Mouse (Mus musculus): ENCODE measurements around the gene H2afv. TPM values are rescaled to one million over a fixed set of nuclear protein-coding genes. Genes with fewer than 3 reads are reported as not detected.
A peak's percentile ranks its signal among the peaks of the same experiment; 100 is the strongest.

The H2afv gene
- polyA plus RNA-seq, 2 experiments: 273 to 548 TPM

DNA sequence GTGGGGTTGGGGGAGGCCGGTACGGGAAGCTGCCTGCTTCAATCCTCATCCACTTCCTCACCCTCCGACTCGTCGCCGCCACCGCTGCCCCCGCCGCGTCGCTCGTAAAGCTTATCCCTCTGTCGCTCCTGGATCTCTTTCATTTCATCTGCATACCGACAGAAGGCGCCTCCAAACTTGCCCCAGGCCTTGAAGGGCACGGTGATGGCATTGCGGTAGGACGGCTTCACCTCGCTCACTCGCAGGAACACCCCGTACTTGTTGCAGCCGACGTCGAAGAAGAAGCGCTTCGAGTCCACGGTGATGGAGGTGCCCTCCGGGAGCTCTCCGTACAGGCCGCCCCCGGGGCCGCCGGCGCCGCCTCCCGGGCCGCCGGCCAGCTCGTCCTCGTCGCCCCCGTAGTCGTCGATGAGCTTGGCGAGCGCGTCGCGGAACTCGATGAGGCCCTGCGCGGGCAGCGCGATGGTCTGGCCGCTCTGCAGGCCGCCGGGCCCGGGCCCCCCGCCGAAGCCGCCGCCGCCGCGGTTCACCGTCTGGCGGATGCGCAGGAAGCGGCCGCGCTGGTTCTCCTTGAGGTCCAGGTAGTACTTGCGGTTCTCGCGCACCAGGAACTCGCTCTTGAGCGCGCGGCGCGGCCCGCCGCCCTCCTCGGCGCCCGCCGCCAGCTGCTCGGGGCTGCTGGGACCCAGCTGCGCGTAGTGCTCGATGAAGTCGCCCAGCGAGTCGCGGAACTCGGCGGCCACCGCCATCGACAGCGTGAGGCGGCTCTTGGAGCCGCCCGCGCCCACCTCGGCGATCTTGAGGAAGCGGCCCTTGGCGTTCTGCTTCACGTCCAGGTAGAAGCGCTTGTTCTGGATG, 30.9 kb upstream of the H2afv start:
- H3K9me3 ChIP-seq (ENCODE audit: control insufficient read depth, low read length): no peaks in the 10 kb centered on the region
- no peak for DNase-seq (ENCODE audit: low spot score)
- peaks cover 34% of the 10 kb centered on the region for H3K4me1 ChIP-seq (ENCODE audit: control insufficient read depth, insufficient read depth, low read length)
- no peak for TF ChIP-seq POLR2A (IDR thresholded peaks at IDR 0.05; ENCODE audit: borderline replicate concordance, extremely low read depth, insufficient read depth, insufficient read length)
- peak overlapping the region; percentile 92 for H3K9ac ChIP-seq (ENCODE audit: low read depth, low read length, severe bottlenecking)
- ATAC-seq (ENCODE audit: low FRiP score, low read depth): no peak
- peaks cover 14% of the 10 kb centered on the region for H3K36me3 ChIP-seq (ENCODE audit: control insufficient read depth, insufficient read depth, low read length)
- peak overlapping the region; percentile 97 for H3K27ac ChIP-seq (replicated peaks; ENCODE audit: low read depth, low read length)
- under 1% methylated on average over 81 of the region's 109 CpGs for WGBS
- peak overlapping the region; percentile 91 for H3K4me3 ChIP-seq (replicated peaks; ENCODE audit: low read length)
- peak overlapping the region; percentile 85 for H3K4me2 ChIP-seq (replicated peaks; ENCODE audit: low read depth, low read length, severe bottlenecking)
- H3K27me3 ChIP-seq (ENCODE audit: control insufficient read depth, insufficient read depth, low read length): no peaks in the 10 kb centered on the region

DNA sequence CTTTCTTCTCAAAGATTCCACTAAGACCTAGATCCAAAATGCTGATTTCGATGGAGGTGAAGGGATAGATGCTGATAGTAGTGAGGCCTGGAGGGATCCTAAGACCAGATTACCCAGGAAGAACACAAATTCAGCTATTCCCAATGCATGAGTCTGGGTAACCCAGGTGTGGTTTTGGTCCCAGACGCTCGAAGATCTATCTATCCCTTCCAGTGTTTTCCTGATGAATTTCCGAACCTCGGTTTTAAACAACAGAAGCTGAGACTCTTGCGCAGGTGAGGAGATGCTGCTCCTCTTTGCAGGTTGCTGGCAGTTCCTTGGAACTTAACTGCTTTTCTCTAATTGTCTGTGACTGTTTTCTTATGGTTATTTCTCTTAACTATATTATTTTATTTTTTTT, 30.1 kb upstream of the H2afv start:
- ATAC-seq (ENCODE audit: low FRiP score, low read depth) (no peak), DNase-seq (ENCODE audit: low spot score) (no peak)
- no peaks in the 10 kb centered on the region for H3K27me3 ChIP-seq (ENCODE audit: control insufficient read depth, insufficient read depth, low read length)
- H3K36me3 ChIP-seq (ENCODE audit: control insufficient read depth, insufficient read depth, low read length): peaks cover 14% of the 10 kb centered on the region
- WGBS: 34% methylated on average over 6 of the region's 6 CpGs
- no peaks in the 10 kb centered on the region for H3K9me3 ChIP-seq (ENCODE audit: control insufficient read depth, low read length)
- H3K4me2 ChIP-seq (replicated peaks; ENCODE audit: low read depth, low read length, severe bottlenecking): peak overlapping the region; percentile 85
- H3K27ac ChIP-seq (replicated peaks; ENCODE audit: low read depth, low read length): peak overlapping the region; percentile 97
- peaks cover 38% of the 10 kb centered on the region for H3K4me1 ChIP-seq (ENCODE audit: control insufficient read depth, insufficient read depth, low read length)
- peak overlapping the region; percentile 91 for H3K4me3 ChIP-seq (replicated peaks; ENCODE audit: low read length)
- no peak for TF ChIP-seq POLR2A (IDR thresholded peaks at IDR 0.05; ENCODE audit: borderline replicate concordance, extremely low read depth, insufficient read depth, insufficient read length)
- peak overlapping the region; percentile 92 for H3K9ac ChIP-seq (ENCODE audit: low read depth, low read length, severe bottlenecking)

GRCm38 (mm10) chr11:6472076-6472475, 27.8 kb upstream of the H2afv start:
- Histone ChIP-seq H3K27ac (replicated peaks; ENCODE audit: low read depth, low read length) (no peak overlapping the region), H3K4me3 (replicated peaks; ENCODE audit: low read length) (peak overlapping the region; percentile 91), H3K9me3 (ENCODE audit: control insufficient read depth, low read length) (no peaks in the 10 kb centered on the region), H3K27me3 (ENCODE audit: control insufficient read depth, insufficient read depth, low read length) (no peaks in the 10 kb centered on the region), H3K36me3 (ENCODE audit: control insufficient read depth, insufficient read depth, low read length) (peaks cover 15% of the 10 kb centered on the region), H3K9ac (ENCODE audit: low read depth, low read length, severe bottlenecking) (peak overlapping the region; percentile 43; the same call in 1 of the 2 replicates), H3K4me1 (ENCODE audit: control insufficient read depth, insufficient read depth, low read length) (peaks cover 44% of the 10 kb centered on the region), H3K4me2 (replicated peaks; ENCODE audit: low read depth, low read length, severe bottlenecking) (peak overlapping the region; percentile 85)
- DNase-seq (ENCODE audit: low spot score) (no peak), ATAC-seq (ENCODE audit: low FRiP score, low read depth) (no peak)
- TF ChIP-seq POLR2A (IDR thresholded peaks at IDR 0.05; ENCODE audit: borderline replicate concordance, extremely low read depth, insufficient read depth, insufficient read length): no peak

- Histone ChIP-seq H3K4me1 (ENCODE audit: control insufficient read depth, insufficient read depth, low read length) (peaks cover 44% of the 10 kb centered on the region), H3K4me3 (replicated peaks; ENCODE audit: low read length) (peak overlapping the region; percentile 91), H3K9me3 (ENCODE audit: control insufficient read depth, low read length) (no peaks in the 10 kb centered on the region), H3K9ac (ENCODE audit: low read depth, low read length, severe bottlenecking) (peak overlapping the region; percentile 43), H3K27ac (replicated peaks; ENCODE audit: low read depth, low read length) (no peak overlapping the region), H3K27me3 (ENCODE audit: control insufficient read depth, insufficient read depth, low read length) (no peaks in the 10 kb centered on the region), H3K4me2 (replicated peaks; ENCODE audit: low read depth, low read length, severe bottlenecking) (peak overlapping the region; percentile 85), H3K36me3 (ENCODE audit: control insufficient read depth, insufficient read depth, low read length) (peaks cover 21% of the 10 kb centered on the region)
- ATAC-seq (ENCODE audit: low FRiP score, low read depth) (no peak), DNase-seq (ENCODE audit: low spot score) (no peak)
- no peak for TF ChIP-seq POLR2A (IDR thresholded peaks at IDR 0.05; ENCODE audit: borderline replicate concordance, extremely low read depth, insufficient read depth, insufficient read length)
- 9% methylated on average over 1 of the region's 1 CpGs for WGBS
Measured at GRCm38 (mm10) chr11:6471493-6471892, 27.2 kb upstream of the H2afv start.

DNA sequence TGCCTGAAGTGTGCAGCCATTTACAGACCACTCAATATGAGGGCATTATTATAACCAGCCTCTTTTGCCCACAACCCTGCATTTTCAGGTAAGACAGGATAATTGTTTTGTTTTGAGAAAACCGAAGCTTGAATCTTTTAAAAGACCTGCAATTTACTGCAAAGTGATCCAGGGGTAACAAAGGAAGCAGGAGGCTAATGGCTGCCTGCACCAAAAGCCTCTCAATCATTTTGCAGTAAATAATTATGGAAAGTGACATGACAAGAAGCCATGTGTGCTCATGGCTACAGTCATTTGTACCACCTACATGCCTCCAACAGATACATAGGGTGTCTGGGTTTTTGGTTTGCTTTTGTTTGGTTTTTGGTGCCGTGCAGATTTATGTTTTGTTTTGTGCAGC, 26.8 kb upstream of the H2afv start:
- H3K9ac ChIP-seq (ENCODE audit: low read depth, low read length, severe bottlenecking): 0 out of 2 replicates have a peak overlapping the region, but pooled peaks have one; percentile 43

More for the DNA sequence above, 26.8 kb upstream of the H2afv start:
- ATAC-seq (ENCODE audit: low FRiP score, low read depth): no peak
- TF ChIP-seq POLR2A (IDR thresholded peaks at IDR 0.05; ENCODE audit: borderline replicate concordance, extremely low read depth, insufficient read depth, insufficient read length): no peak
- Histone ChIP-seq H3K4me1 (ENCODE audit: control insufficient read depth, insufficient read depth, low read length) (peaks cover 44% of the 10 kb centered on the region), H3K4me3 (replicated peaks; ENCODE audit: low read length) (peak overlapping the region; percentile 91), H3K27me3 (ENCODE audit: control insufficient read depth, insufficient read depth, low read length) (no peaks in the 10 kb centered on the region), H3K27ac (replicated peaks; ENCODE audit: low read depth, low read length) (no peak overlapping the region), H3K9me3 (ENCODE audit: control insufficient read depth, low read length) (no peaks in the 10 kb centered on the region), H3K36me3 (ENCODE audit: control insufficient read depth, insufficient read depth, low read length) (peaks cover 25% of the 10 kb centered on the region), H3K4me2 (replicated peaks; ENCODE audit: low read depth, low read length, severe bottlenecking) (peak overlapping the region; percentile 85)
- DNase-seq (ENCODE audit: low spot score): no peak
- 62% methylated on average over 2 of the region's 2 CpGs for WGBS
